Mouse (Mus musculus) frontal cortex, postnatal 14 days (tissue): ENCODE measurements at regions not wholly inside any gene's neighbourhood (a gene's known extent, or its start where the extent isn't known, plus 50 kb on each side); places are given as distances from the start of the nearest gene placed in this dataset.

Source experiments
- DNase-seq, 2 experiments: peaks; one replicate each; pipeline ENCODE4 v3.0.0; 2022; ENCODE audit warnings: low spot score in 2 of 2

- no peak for DNase-seq
Observed at GRCm38 (mm10) chr12:9404981-9405380, 164.9 kb upstream of the Osr1 start.

- no peak for DNase-seq
Observed at GRCm38 (mm10) chr12:9419311-9419710, 150.6 kb upstream of the Osr1 start.

GRCm38 (mm10) chr12:9430656-9431055 lies 139.3 kb upstream of the Osr1 start:
- DNase-seq: no peak

GRCm38 (mm10) chr12:9438575-9439161 lies 131.2 kb upstream of the Osr1 start:
- DNase-seq: no peak

- DNase-seq: no peak
Observed at GRCm38 (mm10) chr12:9450620-9451019, 119.3 kb upstream of the Osr1 start.

GRCm38 (mm10) chr12:9460193-9460592 lies 109.7 kb upstream of the Osr1 start:
- no peak for DNase-seq

- DNase-seq: no peak
Observed at GRCm38 (mm10) chr12:9469655-9470470, 100.1 kb upstream of the Osr1 start.

- DNase-seq: no peak
Observed at GRCm38 (mm10) chr12:9475836-9476235, 94.1 kb upstream of the Osr1 start.

- no peak for DNase-seq
Observed at GRCm38 (mm10) chr12:9478201-9478600, 91.7 kb upstream of the Osr1 start.

- no peak for DNase-seq
Observed at GRCm38 (mm10) chr12:9487674-9488413, 82.1 kb upstream of the Osr1 start.

GRCm38 (mm10) chr12:9513926-9514325 lies 56.0 kb upstream of the Osr1 start:
- DNase-seq: no peak

- no peak for DNase-seq
Observed at GRCm38 (mm10) chr12:9518782-9519181, 51.1 kb upstream of the Osr1 start.

- DNase-seq: no peak
Observed at GRCm38 (mm10) chr12:9519346-9519745, 50.6 kb upstream of the Osr1 start.
